Mouse (Mus musculus) ovary, postnatal 14 days (tissue): Measurements from ENCODE around the gene Filip1l.

Experiments
- DNase-seq: peaks from one replicate; pipeline ENCODE4 v3.0.0; 2022; ENCODE audit warnings: low spot score

The Filip1l gene

GRCm38 (mm10) chr16:57570789-57571311 lies 218.0 kb downstream of the Filip1l start:
- no peak for DNase-seq

DNA sequence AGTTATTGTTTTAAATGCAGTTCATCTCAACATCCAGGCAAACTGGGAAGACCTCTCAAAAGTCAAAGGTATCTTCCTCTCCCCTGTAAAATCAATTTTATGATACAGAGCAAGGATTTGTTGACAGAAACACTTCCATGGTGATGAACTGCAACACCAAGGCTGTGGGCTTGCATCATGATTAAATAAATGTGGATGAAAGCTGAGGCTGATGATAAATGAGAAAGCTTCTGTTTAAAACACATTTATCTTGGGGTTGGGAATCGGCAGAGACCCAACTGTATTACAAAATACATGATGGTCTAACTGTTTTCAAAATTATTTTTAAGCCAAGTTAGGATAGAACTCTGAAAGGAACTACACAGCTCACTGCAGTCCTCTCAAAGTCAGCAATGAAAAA lies 220.9 kb downstream of the Filip1l start:
- DNase-seq: no peak

DNA sequence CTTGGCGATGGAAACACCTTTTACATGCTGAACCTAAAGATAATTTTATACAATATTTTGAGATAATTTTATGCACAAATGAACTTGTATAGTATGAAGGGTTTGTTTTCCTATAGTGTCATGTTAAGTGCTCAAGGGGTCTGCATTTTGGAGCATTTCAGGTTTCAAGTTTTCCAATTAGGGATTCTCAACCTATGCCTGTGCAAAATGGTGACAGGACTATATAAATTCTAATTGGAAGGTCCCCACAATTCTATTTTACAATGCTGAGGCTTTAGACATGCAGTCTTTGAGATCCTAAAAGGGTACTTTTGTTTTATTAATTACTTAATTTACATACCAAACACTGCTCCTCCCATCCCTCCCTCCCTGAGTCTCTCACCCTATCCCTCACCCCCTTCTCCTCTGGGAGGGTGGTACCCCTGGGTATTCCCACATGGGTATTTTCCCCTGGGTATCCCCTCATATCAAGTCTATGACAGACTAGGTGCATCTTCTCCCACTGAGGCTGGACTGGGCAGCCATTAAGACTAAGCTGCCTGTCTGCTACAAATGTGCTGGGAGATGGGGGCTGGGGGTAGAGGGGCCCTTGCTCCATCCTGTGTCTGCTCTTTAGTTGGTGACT lies 223.0 kb downstream of the Filip1l start:
- no peak for DNase-seq

DNA sequence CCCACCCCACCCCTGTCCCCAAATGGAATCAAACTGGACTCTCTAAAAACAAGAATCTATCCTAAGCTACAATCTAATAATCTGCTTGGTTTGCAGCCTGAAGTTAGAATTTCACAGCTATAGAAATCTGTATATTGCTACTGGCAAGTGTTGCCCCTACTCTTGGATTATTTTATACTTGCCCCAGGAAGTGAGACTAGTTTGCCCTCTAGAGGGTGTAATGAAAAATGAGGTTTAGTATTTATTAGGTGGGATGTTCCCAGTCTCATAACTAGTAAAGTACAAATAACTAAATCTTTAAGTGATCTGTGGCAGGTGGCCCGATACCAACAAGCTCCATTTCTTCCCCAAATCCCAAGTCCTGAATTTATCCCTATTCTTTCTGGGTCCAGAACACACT lies 224.6 kb downstream of the Filip1l start:
- no peak for DNase-seq

DNA sequence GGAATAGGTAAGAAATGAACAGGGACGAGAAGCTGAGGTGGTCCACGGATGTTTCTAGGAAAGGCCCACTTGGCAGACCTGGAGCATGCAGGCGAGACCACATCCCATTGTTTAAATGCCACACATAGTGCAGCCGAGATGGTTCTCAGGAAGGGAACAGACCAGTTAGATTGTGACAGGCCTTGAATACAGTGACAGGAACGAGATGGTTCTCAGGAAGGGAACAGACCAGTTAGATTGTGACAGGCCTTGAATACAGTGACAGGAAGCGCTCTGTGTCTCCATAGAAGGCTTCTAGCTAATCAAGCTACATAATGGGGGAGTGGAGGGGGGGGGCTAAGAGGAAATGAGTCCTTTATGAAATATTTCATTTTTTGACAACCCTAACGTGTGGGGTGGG lies 227.1 kb downstream of the Filip1l start:
- no peak for DNase-seq

GRCm38 (mm10) chr16:57582008-57582407 lies 229.1 kb downstream of the Filip1l start:
- DNase-seq: no peak

DNA sequence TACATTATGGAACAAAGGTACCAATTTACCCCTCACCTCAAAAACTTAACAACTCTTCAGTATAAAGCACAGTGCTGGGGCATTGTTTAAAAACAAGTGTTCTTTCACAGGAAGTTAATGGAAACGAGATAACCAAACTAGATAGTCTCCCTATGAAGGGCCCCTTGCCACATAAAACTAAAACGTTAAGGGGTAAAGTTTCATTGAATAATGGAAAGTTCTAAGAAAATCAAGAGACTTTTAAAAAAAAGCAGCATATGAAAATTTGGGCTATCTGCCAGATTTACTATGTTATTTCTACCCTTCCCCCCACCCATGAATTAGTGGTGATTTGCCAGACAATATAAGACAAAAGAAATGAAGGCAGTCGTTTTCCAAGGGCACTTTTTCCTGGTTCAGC lies 232.3 kb downstream of the Filip1l start:
- DNase-seq: no peak

DNA sequence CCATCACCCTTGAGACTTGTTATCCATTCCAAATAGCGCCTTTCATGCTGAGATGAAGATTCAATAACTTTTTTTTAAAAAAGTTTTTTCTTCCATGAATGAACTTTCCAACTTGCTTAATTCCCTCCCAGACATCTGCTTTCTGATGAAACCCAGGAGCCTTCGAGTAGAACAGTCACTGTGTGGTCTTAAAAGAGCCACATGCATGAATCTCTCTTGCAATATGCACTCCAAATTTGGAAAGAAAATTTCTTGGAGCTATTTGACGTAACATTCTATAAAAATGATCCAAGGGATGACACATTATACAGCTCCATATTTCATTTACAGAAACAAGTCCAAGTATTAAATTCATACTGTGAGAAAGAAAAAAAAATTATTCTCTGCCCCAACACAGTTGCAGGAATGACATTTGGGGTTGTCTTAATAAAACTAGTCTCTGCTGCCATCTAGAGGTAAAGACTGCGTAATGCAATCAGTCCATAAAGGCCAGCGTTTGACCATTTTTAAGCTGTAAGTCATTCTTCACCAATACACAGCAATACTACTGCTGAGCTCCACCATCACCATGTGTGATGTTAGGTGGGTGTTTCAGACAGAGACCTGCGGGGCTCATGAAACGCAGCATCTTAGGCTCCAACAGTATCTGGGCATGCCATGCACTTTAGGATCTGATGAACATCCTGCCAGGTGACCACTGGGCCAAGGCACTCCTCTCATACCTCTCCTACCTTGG lies 240.7 kb downstream of the Filip1l start:
- DNase-seq: peak; percentile 43

DNA sequence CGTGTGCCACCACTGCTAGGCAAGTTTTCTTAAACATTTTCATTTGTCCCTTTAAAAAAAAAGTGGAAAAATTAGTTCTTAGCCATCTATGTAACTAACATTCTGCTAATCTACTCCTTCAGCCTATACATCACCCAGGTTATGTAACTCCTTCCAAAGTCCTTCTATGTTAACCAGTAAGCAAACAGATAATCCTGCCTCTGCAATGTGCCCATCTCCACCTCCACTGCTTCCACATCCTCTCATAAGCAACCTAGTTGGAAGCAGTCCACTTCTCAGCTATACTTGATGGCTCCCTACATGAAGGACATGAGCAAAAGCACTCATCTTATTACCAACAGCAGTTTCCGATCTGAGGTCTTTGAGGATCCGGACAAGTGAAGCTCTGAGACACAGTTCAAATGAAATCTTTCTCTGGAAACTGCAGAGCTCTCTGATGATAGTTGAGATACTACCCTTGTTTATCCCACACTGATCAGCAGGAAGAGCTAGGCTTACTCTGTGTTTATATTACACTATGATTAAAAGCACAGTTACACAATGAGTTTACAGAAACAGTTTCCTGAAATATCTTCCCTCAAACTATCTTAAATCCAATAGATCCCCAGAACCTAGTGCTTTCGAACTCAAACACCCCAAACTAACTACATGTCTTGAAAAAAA lies 244.5 kb downstream of the Filip1l start:
- no peak for DNase-seq

GRCm38 (mm10) chr16:57601031-57601430 lies 248.1 kb downstream of the Filip1l start:
- DNase-seq: no peak

GRCm38 (mm10) chr16:57606444-57607227 lies 253.7 kb downstream of the Filip1l start, which contains the start of gene Cmss1:
Gene Cmss1 (minus strand): TSS chr16:57606864.
- peak; percentile 85 for DNase-seq

DNA sequence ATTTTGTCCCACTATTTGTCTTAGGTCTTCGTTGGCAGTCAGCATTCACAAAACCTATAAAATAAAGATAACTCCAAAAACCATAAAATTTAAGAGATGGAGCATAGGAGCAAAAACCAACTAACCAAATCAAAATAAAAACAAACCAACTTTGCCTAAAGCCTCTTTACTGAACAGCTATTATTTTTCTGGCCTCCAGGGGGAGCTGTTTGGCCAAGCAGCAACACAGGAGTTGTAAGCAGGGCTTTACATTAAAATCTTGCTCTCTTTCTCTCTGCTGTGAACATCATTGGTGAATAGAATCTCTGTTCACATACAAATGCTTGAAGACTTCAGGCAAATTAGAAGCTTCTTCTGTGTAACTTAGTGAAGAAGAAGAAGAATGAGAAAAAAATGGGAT lies 258.9 kb downstream of the Filip1l start:
- peak; percentile 31 for DNase-seq
